ENCODE assay signal across 28 mouse cellular contexts in genomic region chr2:170445861-170446260, GRCm38 (mm10). TPM values are rescaled to one million over a fixed set of nuclear protein-coding genes. Genes with fewer than 3 reads are reported as not detected.
DNase-seq lines count a peak whose midpoint lies in the region; ATAC-seq and TF ChIP-seq lines count a peak whose summit lies in the region.
"Had no signal": no experiment of that assay in that cellular context is flagged by ENCODE, and none has a peak within 500 bp of the region (broad histone marks: within the 10 kb centered on the region; RNA-seq: fewer than 3 reads in every experiment).

No protein-coding gene starts in this region.

- no peaks in the 10 kb centered on the region for H3K4me1 ChIP-seq in lung, adult 2 months (ENCODE audit: control insufficient read depth, insufficient read depth, low read length)
- no peaks in the 10 kb centered on the region for H3K4me1 ChIP-seq in stomach, embryonic 16.5 days (ENCODE audit: control insufficient read depth, insufficient read depth, low read length)
- H3K4me1 ChIP-seq in intestine, embryonic 15.5 days (replicated peaks), result no peaks in the 10 kb centered on the region
- H3K4me1 ChIP-seq: heart, embryonic 15.5 days; neural tube, embryonic 12.5 days had no signal

- H3K4me2 ChIP-seq in stomach, embryonic 16.5 days (ENCODE audit: low read depth, low read length), result no peak overlapping the region
- H3K4me2 ChIP-seq in intestine, embryonic 15.5 days (replicated peaks), result no peak overlapping the region
- H3K4me2 ChIP-seq: heart, embryonic 15.5 days; liver, embryonic 11.5 days; midbrain, embryonic 11.5 days; neural tube, embryonic 12.5 days had no signal

- ATAC-seq in frontal cortex, adult (ENCODE audit: low TSS enrichment), result peak; percentile 72; the same call in 1 of the 2 replicates
- peak; percentile 68; the same call in 1 of the 2 replicates for ATAC-seq in stomach, embryonic 16.5 days (ENCODE audit: insufficient read depth, low FRiP score)
- ATAC-seq in intestine, embryonic 15.5 days, result no peak; the same call in 1 of the 2 replicates
- ATAC-seq: hindbrain, embryonic 16.5 days had no signal

- no peak for DNase-seq in frontal cortex, postnatal 10 days (ENCODE audit: low spot score in 2 of 2)
- peak; percentile 18 for DNase-seq in lung, adult 2 months
- peak; percentile 63 for DNase-seq in lung, postnatal 25 days (ENCODE audit: low spot score)
- no peak for DNase-seq in kidney, adult 9 months
- DNase-seq in gastrocnemius, adult 18-20 months (ENCODE audit: low spot score), result no peak
- DNase-seq: adrenal gland, postnatal 36 days; cerebellum, adult 18-20 months; cerebellum, postnatal 25 days; gastrocnemius, postnatal 25 days; heart, adult 2 months; kidney, adult 11 months; kidney, postnatal 10 days; layer of hippocampus, adult 9-11 months had no signal

- H3K27me3 ChIP-seq in stomach, embryonic 16.5 days (ENCODE audit: control insufficient read depth, insufficient read depth, low read length), result no peaks in the 10 kb centered on the region
- no peaks in the 10 kb centered on the region for H3K27me3 ChIP-seq in intestine, embryonic 15.5 days (replicated peaks)
- H3K27me3 ChIP-seq: neural tube, embryonic 12.5 days had no signal

- no peak for TF ChIP-seq POLR2A in lung, adult 2 months (IDR thresholded peaks at IDR 0.05; ENCODE audit: borderline replicate concordance, extremely low read depth, low read depth, low read length)

- no peaks in the 10 kb centered on the region for H3K9me3 ChIP-seq in stomach, embryonic 16.5 days (replicated peaks; ENCODE audit: control insufficient read depth, low read length)
- no peaks in the 10 kb centered on the region for H3K9me3 ChIP-seq in intestine, embryonic 15.5 days
- H3K9me3 ChIP-seq: heart, embryonic 15.5 days; neural tube, embryonic 12.5 days had no signal

- no peak for TF ChIP-seq CTCF in lung, adult 2 months (IDR thresholded peaks at IDR 0.05; ENCODE audit: insufficient read depth, low read length)

- peak overlapping the region; percentile 34; the same call in 1 of the 2 replicates for H3K27ac ChIP-seq in stomach, embryonic 16.5 days (ENCODE audit: low read length)
- no peak overlapping the region for H3K27ac ChIP-seq in intestine, embryonic 15.5 days
- H3K27ac ChIP-seq: heart, adult 2 months; heart, embryonic 15.5 days; macrophage; neural tube, embryonic 12.5 days had no signal

- H3K4me3 ChIP-seq in lung, adult 2 months (replicated peaks; ENCODE audit: extremely low read depth, low read depth, low read length), result no peak overlapping the region
- no peak overlapping the region for H3K4me3 ChIP-seq in stomach, embryonic 16.5 days (replicated peaks; ENCODE audit: low read length)
- H3K4me3 ChIP-seq in intestine, embryonic 15.5 days (replicated peaks), result no peak overlapping the region
- H3K4me3 ChIP-seq: heart, adult 2 months; heart, embryonic 15.5 days; neural tube, embryonic 12.5 days had no signal

- no peak overlapping the region for H3K9ac ChIP-seq in stomach, embryonic 16.5 days (ENCODE audit: low read length)
- H3K9ac ChIP-seq in intestine, embryonic 15.5 days, result no peak overlapping the region
- H3K9ac ChIP-seq: heart, embryonic 15.5 days; neural tube, embryonic 12.5 days had no signal

- H3K36me3 ChIP-seq in stomach, embryonic 16.5 days (ENCODE audit: control insufficient read depth, insufficient read depth, low read length), result no peaks in the 10 kb centered on the region
- H3K36me3 ChIP-seq in intestine, embryonic 15.5 days, result no peaks in the 10 kb centered on the region
- H3K36me3 ChIP-seq: heart, embryonic 15.5 days; neural tube, embryonic 12.5 days had no signal

- WGBS in lung, adult 2 months, result 40% methylated on average over 5 of the region's 5 CpGs
- 54% methylated on average over 5 of the region's 5 CpGs for WGBS in stomach, embryonic 16.5 days
- WGBS in intestine, embryonic 15.5 days, result 73% methylated on average over 5 of the region's 5 CpGs

RNA-seq across cellular contexts. Expression of gene Bcas1, which starts 18.2 kb away (rescaled TPM):
- 2.2 and 3.2 TPM in 2 replicates for polyA plus RNA-seq in lung, adult 2 months (2012; rRNA removed)
- polyA plus RNA-seq in stomach, embryonic 16.5 days (2015; fragmentation: Nextera tagmentation; extraction: Ambion mirVana), result 8.9 and 13.2 TPM in 2 replicates
- total RNA-seq in gastrocnemius, adult 18-20 months (2021), result 1 to 10 TPM in 1 of 2 experiments, under 1 TPM in 1; 0.68 to 1.4 TPM
- 6.0 and 7.0 TPM in 2 replicates for polyA plus RNA-seq in intestine, embryonic 15.5 days (2015; fragmentation: Nextera tagmentation; extraction: Ambion mirVana)
- total RNA-seq: hematopoietic stem cell, adult 5-6 weeks had no signal
- polyA plus RNA-seq: macrophage had no signal

RNA-seq across cellular contexts. Expression of gene Pfdn4, which starts 50.4 kb away (rescaled TPM):
- polyA plus RNA-seq in lung, adult 2 months (2012; rRNA removed), result 2.9 and 5.0 TPM in 2 replicates
- polyA plus RNA-seq in stomach, embryonic 16.5 days (2015; fragmentation: Nextera tagmentation; extraction: Ambion mirVana), result 53.0 and 67.3 TPM in 2 replicates
- 10 to 100 TPM; 11.8 to 12.9 TPM for total RNA-seq in gastrocnemius, adult 18-20 months (2021)
- 61.6 and 81.4 TPM in 2 replicates for polyA plus RNA-seq in intestine, embryonic 15.5 days (2015; fragmentation: Nextera tagmentation; extraction: Ambion mirVana)

RNA-seq across cellular contexts. Expression of gene Cyp24a1, which starts 51.1 kb away (rescaled TPM):
- not detected in 2 replicates for polyA plus RNA-seq in lung, adult 2 months (2012; rRNA removed)
- polyA plus RNA-seq in stomach, embryonic 16.5 days (2015; fragmentation: Nextera tagmentation; extraction: Ambion mirVana), result not detected in 2 replicates
- total RNA-seq in gastrocnemius, adult 18-20 months (2021), result not detected
- polyA plus RNA-seq in intestine, embryonic 15.5 days (2015; fragmentation: Nextera tagmentation; extraction: Ambion mirVana), result not detected in 2 replicates
- total RNA-seq: adrenal gland, postnatal 36 days; CH12.LX; gastrocnemius, postnatal 25 days; heart, adult 2 months; hematopoietic stem cell, adult 5-6 weeks; left cerebral cortex, adult 8-10 months; MEL had no signal
- polyA plus RNA-seq: forebrain, embryonic 11.5 days; heart, adult 2 months; heart, embryonic 15.5 days; limb, embryonic 11.5 days; liver, embryonic 11.5 days; macrophage had no signal

Comparison
In these comparisons a context has a peak if more than half of its experiments do, and no peak if none do; other contexts are left out.
1. DNase-seq: peak in lung, adult 2 months (single experiment) and lung, postnatal 25 days (single experiment); none in frontal cortex, postnatal 10 days (0 of 2), kidney, adult 9 months (single experiment) and gastrocnemius, adult 18-20 months (single experiment).